Mouse (Mus musculus) ES-Bruce4 (cell line): ENCODE data around the gene Depdc7. TPM values are rescaled to one million over a fixed set of nuclear protein-coding genes. Genes with fewer than 3 reads are reported as not detected.

Experiments used
- H3K27ac ChIP-seq: 2 replicates; pipeline ENCODE4 v1.5.1; 2012; ENCODE audit warnings: low read length, inconsistent platforms; ENCODE audit not compliant: insufficient read depth
- H3K27me3 ChIP-seq: 2 replicates; pipeline ENCODE4 v1.6.1; 2012; ENCODE audit warnings: mild to moderate bottlenecking, low read length, inconsistent platforms; ENCODE audit not compliant: control insufficient read depth, poor library complexity, insufficient read depth, severe bottlenecking
- H3K36me3 ChIP-seq: 2 replicates; pipeline ENCODE4 v1.6.1; 2012; ENCODE audit warnings: inconsistent platforms, mild to moderate bottlenecking, low read length, moderate library complexity; ENCODE audit not compliant: control insufficient read depth, poor library complexity, insufficient read depth, severe bottlenecking
- H3K4me1 ChIP-seq: one replicate; pipeline ENCODE4 v1.8.1; 2011; ENCODE audit warnings: low read length; ENCODE audit not compliant: control insufficient read depth, insufficient read depth
- H3K4me3 ChIP-seq: 2 replicates; pipeline ENCODE4 v1.5.1; 2011; ENCODE audit warnings: low read depth, mild to moderate bottlenecking, low read length
- H3K9ac ChIP-seq: 2 replicates; pipeline ENCODE4 v1.6.1; 2012; ENCODE audit warnings: low read depth, mild to moderate bottlenecking, inconsistent platforms; ENCODE audit not compliant: poor library complexity, severe bottlenecking
- H3K9me3 ChIP-seq: replicated peaks from 2 replicates; pipeline ENCODE4 v1.6.1; 2012; ENCODE audit warnings: mild to moderate bottlenecking, low read length, inconsistent platforms; ENCODE audit not compliant: control insufficient read depth, poor library complexity, insufficient read depth, severe bottlenecking
- CTCF ChIP-seq: IDR thresholded peaks from one replicate; pipeline ENCODE4 v1.8.1; 2011; ENCODE audit warnings: low read depth, low read length
- EP300 ChIP-seq: IDR thresholded peaks from 2 replicates; pipeline ENCODE4 v1.6.1; 2011; ENCODE audit warnings: low read depth, low read length; ENCODE audit not compliant: insufficient read depth
- POLR2A ChIP-seq: IDR thresholded peaks from one replicate; pipeline ENCODE4 v1.8.1; 2011; ENCODE audit warnings: low read length; ENCODE audit not compliant: insufficient read depth
- polyA plus RNA-seq: library from polyadenylated mRNA; stranded (reverse); fragments of >200 nt; gene quantifications from 2 replicates; pipeline ENCODE4 v1.2.4, GENCODE M21; 2011; ENCODE audit warnings: low read depth; ENCODE audit not compliant: missing spikeins, insufficient read depth, insufficient read length

Depdc7 gene
- polyA plus RNA-seq, 1 experiment = 8.0 TPM

- Histone ChIP-seq H3K36me3 (no peaks in the 10 kb centered on the region; the same call in 1 of the 2 replicates), H3K4me1 (no peaks in the 10 kb centered on the region), H3K9ac (no peak overlapping the region), H3K9me3 (no peaks in the 10 kb centered on the region), H3K27me3 (no peaks in the 10 kb centered on the region), H3K27ac (no peak overlapping the region), H3K4me3 (no peak overlapping the region)
- TF ChIP-seq POLR2A (no peak), EP300 (no peak), CTCF (no peak)
Measured at GRCm38 (mm10) chr2:104722021-104722420, 20.7 kb downstream of the Depdc7 start.

- no peak for TF ChIP-seq EP300
- TF ChIP-seq CTCF = no peak
- no peak for TF ChIP-seq POLR2A
- Histone ChIP-seq H3K36me3 (no peaks in the 10 kb centered on the region), H3K9me3 (no peaks in the 10 kb centered on the region), H3K27ac (no peak overlapping the region), H3K27me3 (no peaks in the 10 kb centered on the region), H3K4me1 (no peaks in the 10 kb centered on the region), H3K9ac (no peak overlapping the region), H3K4me3 (no peak overlapping the region)
Measured at GRCm38 (mm10) chr2:104717827-104718226, 24.9 kb downstream of the Depdc7 start.

- no peaks in the 10 kb centered on the region for H3K9me3 ChIP-seq
- no peak overlapping the region for H3K27ac ChIP-seq
- H3K4me3 ChIP-seq = no peak overlapping the region
- H3K9ac ChIP-seq = no peak overlapping the region
- H3K36me3 ChIP-seq = no peaks in the 10 kb centered on the region
- TF ChIP-seq EP300 (no peak), POLR2A (no peak), CTCF (no peak)
- H3K4me1 ChIP-seq = no peaks in the 10 kb centered on the region
- no peaks in the 10 kb centered on the region for H3K27me3 ChIP-seq
Measured at GRCm38 (mm10) chr2:104717231-104717735, 25.4 kb downstream of the Depdc7 start.

GRCm38 (mm10) chr2:104716279-104716678 is 26.4 kb downstream of the Depdc7 start, which contains the start of gene Pin1rt1:
Gene Pin1rt1 (minus strand): TSS chr2:104716379.
- H3K9ac ChIP-seq = no peak within 1 kb of the TSS
- no peaks in the 10 kb centered on the region for H3K9me3 ChIP-seq

GRCm38 (mm10) chr2:104714254-104714691 is 28.4 kb downstream of the Depdc7 start:
- H3K4me3 ChIP-seq = no peak overlapping the region
- H3K4me1 ChIP-seq = no peaks in the 10 kb centered on the region
- H3K27ac ChIP-seq = no peak overlapping the region
- no peaks in the 10 kb centered on the region for H3K9me3 ChIP-seq
- 0 out of 2 replicates have a peak overlapping the region, but pooled peaks have one; percentile 12 for H3K9ac ChIP-seq
- H3K27me3 ChIP-seq = no peaks in the 10 kb centered on the region
- TF ChIP-seq POLR2A (no peak), CTCF (no peak), EP300 (no peak)
- no peaks in the 10 kb centered on the region for H3K36me3 ChIP-seq

More at GRCm38 (mm10) chr2:104716279-104716678, 26.4 kb downstream of the Depdc7 start, which contains the start of gene Pin1rt1:
- Histone ChIP-seq H3K36me3 (no peaks in the 10 kb centered on the region), H3K4me1 (no peaks in the 10 kb centered on the region), H3K27me3 (no peaks in the 10 kb centered on the region), H3K4me3 (no peak within 1 kb of the TSS), H3K27ac (no peak within 1 kb of the TSS)
- TF ChIP-seq CTCF (no peak), EP300 (no peak), POLR2A (no peak)

GRCm38 (mm10) chr2:104712486-104712809 is 30.2 kb downstream of the Depdc7 start:
- no peaks in the 10 kb centered on the region for H3K27me3 ChIP-seq
- TF ChIP-seq POLR2A (no peak), CTCF (no peak)
- H3K4me3 ChIP-seq = peak overlapping the region; percentile 63
- no peaks in the 10 kb centered on the region for H3K9me3 ChIP-seq
- H3K36me3 ChIP-seq = no peaks in the 10 kb centered on the region
- no peak overlapping the region for H3K27ac ChIP-seq
- peak overlapping the region; percentile 89 for H3K9ac ChIP-seq
- H3K4me1 ChIP-seq = no peaks in the 10 kb centered on the region
